Mouse (Mus musculus) B cell, adult (primary cell): ENCODE results near the gene Cerkl. TPM values are rescaled to one million over a fixed set of nuclear protein-coding genes. Genes with fewer than 3 reads are reported as not detected.

Source experiments
- total RNA-seq: library from RNA; stranded (reverse); gene quantifications from 4 replicates; pipeline ENCODE4 v1.2.4, GENCODE M21; 2023; ENCODE audit not compliant: inconsistent age

Cerkl gene
- 2.0 to 5.0 TPM (median 3.1 TPM) in 4 replicates for total RNA-seq

GRCm38 (mm10) chr2:79456575-79457349 is at the start of gene Cerkl, which contains the start of gene Neurod1:
Cerkl (minus strand) TSS chr2:79456785.
Neurod1 (minus strand) TSS chr2:79456751.

Other genes with a start within 250 kb of the Cerkl start
- gene Itga4, start 201.4 kb downstream of the Cerkl start, total RNA-seq: 190 to 205 TPM (median 199 TPM) in 4 replicates
- not detected in 4 replicates for gene Neurod1, start within 50 bp of the Cerkl start, total RNA-seq
- gene Itprid2, start 178.6 kb upstream of the Cerkl start, total RNA-seq: 60.0 to 69.0 TPM (median 63.5 TPM) in 4 replicates